ENCODE assay signal across 8 mouse cellular contexts in the genomic region with DNA sequence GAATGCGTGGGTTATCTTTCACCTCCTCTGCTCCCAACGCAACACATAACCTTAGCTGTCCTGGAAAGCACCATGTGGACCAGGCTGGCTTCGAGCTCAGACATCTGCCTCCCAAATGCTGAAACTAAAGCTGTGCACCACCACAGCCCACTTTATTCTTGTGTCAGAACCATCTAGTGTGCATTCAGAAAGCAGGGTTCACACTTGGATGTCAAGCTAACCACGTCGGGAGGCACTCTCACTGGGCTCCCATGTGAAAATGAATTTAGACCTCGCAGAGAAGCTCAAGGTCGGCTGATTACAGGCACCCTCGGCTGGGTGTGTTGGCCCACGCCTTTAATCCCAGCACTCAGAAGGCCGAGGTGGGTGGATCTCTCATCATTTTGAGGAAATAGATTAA. TPM values are rescaled to one million over a fixed set of nuclear protein-coding genes. Genes with fewer than 3 reads are reported as not detected.
DNase-seq lines count a peak whose midpoint lies in the region; ATAC-seq and TF ChIP-seq lines count a peak whose summit lies in the region.

No protein-coding gene starts in this region.

- no peak for TF ChIP-seq EP300 in CH12.LX (IDR thresholded peaks at IDR 0.05; ENCODE audit: low read length)

- no peak overlapping the region for H3K27ac ChIP-seq in CH12.LX (ENCODE audit: insufficient read depth, low read depth)
- no peak overlapping the region for H3K27ac ChIP-seq in forebrain, embryonic 15.5 days (replicated peaks)
- H3K27ac ChIP-seq in liver, embryonic 13.5 days = peak overlapping the region; percentile 85

- H3K4me2 ChIP-seq in CH12.LX (ENCODE audit: insufficient read depth, low read depth, poor library complexity, severe bottlenecking) = peak overlapping the region; percentile 89
- H3K4me2 ChIP-seq in forebrain, embryonic 15.5 days (replicated peaks) = peak overlapping the region; percentile 75
- H3K4me2 ChIP-seq in liver, embryonic 13.5 days = peak overlapping the region; percentile 93

- DNase-seq in heart, adult 11 months = peak; percentile 91
- DNase-seq in heart, adult 9 months (ENCODE audit: low spot score in 2 of 2) = no peak
- DNase-seq in CH12.LX (ENCODE audit: extremely low read depth) = no peak
- DNase-seq in liver, embryonic 13.5 days = peak; percentile 25
- DNase-seq in embryo, embryonic 9.5 days (ENCODE audit: extremely low spot score) = no peak
- DNase-seq in ovary, postnatal 14 days (ENCODE audit: low spot score) = no peak
- no peak for DNase-seq in cerebellum, adult 11 months

- H3K27me3 ChIP-seq in CH12.LX (replicated peaks) = no peaks in the 10 kb centered on the region
- no peaks in the 10 kb centered on the region for H3K27me3 ChIP-seq in forebrain, embryonic 15.5 days
- peaks cover 3% of the 10 kb centered on the region; the same call in 1 of the 2 replicates for H3K27me3 ChIP-seq in liver, embryonic 13.5 days

- H3K9ac ChIP-seq in CH12.LX (ENCODE audit: insufficient read depth, low read depth) = peak overlapping the region; percentile 99
- peak overlapping the region; percentile 71 for H3K9ac ChIP-seq in forebrain, embryonic 15.5 days (replicated peaks)
- H3K9ac ChIP-seq in liver, embryonic 13.5 days = peak overlapping the region; percentile 93

- TF ChIP-seq RAD21 in CH12.LX (IDR thresholded peaks at IDR 0.05; ENCODE audit: low read depth, low read length) = no peak

- TF ChIP-seq CTCF in CH12.LX (conservative IDR thresholded peaks at IDR 0.05 in 1 of 2, IDR thresholded peaks at IDR 0.05 in 1 of 2; ENCODE audit: low read depth in 2 of 2, low read length in 2 of 2) = no peak

- dilution Hi-C loops in CH12.LX (cut with MboI; ENCODE audit: extremely low pct_ligation_motif_present, extremely low pct_unique_long_range_greater_than_20kb, low sequenced_read_pairs) = no loop called here

- H3K36me3 ChIP-seq in CH12.LX (replicated peaks in 1 of 2; ENCODE audit: control insufficient read depth in 1 of 2, insufficient read depth in 1 of 2, low read length in 1 of 2) = peaks cover 50 to 57% of the 10 kb centered on the region in 2 experiments
- peaks cover 41% of the 10 kb centered on the region for H3K36me3 ChIP-seq in forebrain, embryonic 15.5 days
- peaks cover 53% of the 10 kb centered on the region for H3K36me3 ChIP-seq in liver, embryonic 13.5 days

- 16% methylated on average over 10 of the region's 10 CpGs for WGBS in forebrain, embryonic 15.5 days
- WGBS in liver, embryonic 13.5 days (ENCODE audit: insufficient replicate concordance) = 3% methylated on average over 10 of the region's 10 CpGs

- no peak for TF ChIP-seq POLR2A in CH12.LX (IDR thresholded peaks at IDR 0.05; ENCODE audit: low read depth, low read length)

- H3K4me1 ChIP-seq in CH12.LX (ENCODE audit: control insufficient read depth in 1 of 2, insufficient read depth in 2 of 2) = peaks cover 2 to 34% of the 10 kb centered on the region in 2 experiments; a peak in 2 of 4 replicates
- peaks cover 25% of the 10 kb centered on the region for H3K4me1 ChIP-seq in forebrain, embryonic 15.5 days
- H3K4me1 ChIP-seq in liver, embryonic 13.5 days (replicated peaks) = peaks cover 39% of the 10 kb centered on the region

- H3K4me3 ChIP-seq in CH12.LX (replicated peaks in 1 of 3; ENCODE audit: low read depth in 2 of 3, low read length in 2 of 3, poor library complexity in 1 of 3) = peak overlapping the region; percentile 89 to 100 (median 99)
- H3K4me3 ChIP-seq in forebrain, embryonic 15.5 days = peak overlapping the region; percentile 53
- H3K4me3 ChIP-seq in liver, embryonic 13.5 days (replicated peaks) = peak overlapping the region; percentile 80

- H3K79me2 ChIP-seq in CH12.LX (replicated peaks; ENCODE audit: control insufficient read depth, extremely low read depth, insufficient read depth, poor library complexity, severe bottlenecking) = peaks cover 40% of the 10 kb centered on the region

- in situ Hi-C loops in CH12.LX (cut with MboI; ENCODE audit: low pct_ligation_motif_present, low pct_unique_long_range_greater_than_20kb, low sequenced_read_pairs) = loop anchor here (5.0 kb wide), 1 partner anchor 177 kb away; no protein-coding TSS in a partner anchor

- H3K9me3 ChIP-seq in CH12.LX (replicated peaks; ENCODE audit: low read length) = no peaks in the 10 kb centered on the region
- no peaks in the 10 kb centered on the region for H3K9me3 ChIP-seq in forebrain, embryonic 15.5 days
- no peaks in the 10 kb centered on the region for H3K9me3 ChIP-seq in liver, embryonic 13.5 days (replicated peaks)

- ATAC-seq in forebrain, embryonic 15.5 days (replicated peaks) = no peak
- no peak for ATAC-seq in liver, embryonic 13.5 days (ENCODE audit: low read depth)

TF ChIP-seq in CH12.LX, 34 proteins besides CTCF, POLR2A, EP300 and RAD21:
- 0 out of 2 replicates have a peak, but pooled peaks have one; percentile 40 for TF ChIP-seq MYC (IDR thresholded peaks at IDR 0.05; ENCODE audit: low read depth, low read length)
- TF ChIP-seq MXI1 (IDR thresholded peaks at IDR 0.05; ENCODE audit: low read depth, low read length) = no peak; the same call in 1 of the 2 replicates
- TF ChIP-seq CHD2 (IDR thresholded peaks at IDR 0.05; ENCODE audit: low read length) = no peak
- no peak for TF ChIP-seq ZKSCAN1 (IDR thresholded peaks at IDR 0.05; ENCODE audit: borderline replicate concordance, low read depth, low read length)
- TF ChIP-seq NELFE (IDR thresholded peaks at IDR 0.05; ENCODE audit: low read depth, low read length) = peak; percentile 31; the same call in 1 of the 2 replicates
- TF ChIP-seq POLR2AphosphoS2 (IDR thresholded peaks at IDR 0.05; ENCODE audit: low read depth, low read length) = no peak
- TF ChIP-seq IRF4 (IDR thresholded peaks at IDR 0.05; ENCODE audit: low read depth, low read length) = no peak
- no peak for TF ChIP-seq GABPA (IDR thresholded peaks at IDR 0.05; ENCODE audit: insufficient replicate concordance, low read depth, low read length)
- no peak for TF ChIP-seq BHLHE40 (IDR thresholded peaks at IDR 0.05; ENCODE audit: low read depth, low read length)
- TF ChIP-seq E2F4 (IDR thresholded peaks at IDR 0.05; ENCODE audit: insufficient replicate concordance, low read depth, low read length) = no peak
- TF ChIP-seq MAX (IDR thresholded peaks at IDR 0.05; ENCODE audit: low read length) = peak; percentile 54; the same call in 1 of the 2 replicates
- no peak for TF ChIP-seq ZNF384 (IDR thresholded peaks at IDR 0.05; ENCODE audit: low read depth, low read length)
- TF ChIP-seq UBTF (IDR thresholded peaks at IDR 0.05; ENCODE audit: low read depth, low read length) = no peak
- TF ChIP-seq ZMIZ1 (IDR thresholded peaks at IDR 0.05; ENCODE audit: low read depth, low read length) = no peak
- no peak for TF ChIP-seq JUN (IDR thresholded peaks at IDR 0.05; ENCODE audit: insufficient read depth, low read depth, low read length)
- no peak for TF ChIP-seq TCF12 (IDR thresholded peaks at IDR 0.05; ENCODE audit: low read depth, low read length)
- TF ChIP-seq MAZ (IDR thresholded peaks at IDR 0.05; ENCODE audit: low read depth, low read length) = no peak
- no peak for TF ChIP-seq CHD1 (IDR thresholded peaks at IDR 0.05; ENCODE audit: low read depth, low read length)
- no peak for TF ChIP-seq SIN3A (IDR thresholded peaks at IDR 0.05; ENCODE audit: low read length)
- no peak for TF ChIP-seq RCOR1 (conservative IDR thresholded peaks at IDR 0.05; ENCODE audit: low read depth, low read length)
- TF ChIP-seq USF2 (conservative IDR thresholded peaks at IDR 0.05; ENCODE audit: low read depth, low read length) = no peak

RNA-seq across cellular contexts. Expression of gene Rps17, which starts 1.2 kb away (rescaled TPM):
- 5,063 and 5,120 TPM in 2 replicates for total RNA-seq in CH12.LX (2012; rRNA removed)
- total RNA-seq in CH12.LX (2014; rRNA removed) = 4,582 and 5,238 TPM in 2 replicates
- polyA plus RNA-seq in CH12.LX (2012; ENCODE audit: insufficient read length, low read depth) = 2,159 and 2,532 TPM in 2 replicates
- polyA plus RNA-seq in forebrain, embryonic 15.5 days (2015; fragmentation: Nextera tagmentation; extraction: Ambion mirVana) = 804 and 852 TPM in 2 replicates
- polyA plus RNA-seq in liver, embryonic 13.5 days (2015; fragmentation: Nextera tagmentation; extraction: Ambion mirVana) = 979 and 995 TPM in 2 replicates

Comparison
In these comparisons a context has a peak if more than half of its experiments do, and no peak if none do; other contexts are left out.
1. DNase-seq: peak in heart, adult 11 months (single experiment) and liver, embryonic 13.5 days (single experiment); none in heart, adult 9 months (0 of 2), CH12.LX (single experiment), embryo, embryonic 9.5 days (single experiment), ovary, postnatal 14 days (single experiment) and cerebellum, adult 11 months (single experiment).
2. Peak in every context shown above with its lines, with median percentiles within 50 percentile points of each other: H3K4me2 ChIP-seq, H3K4me3 ChIP-seq and H3K9ac ChIP-seq.